Mouse (Mus musculus): Measurements from ENCODE around the gene Gorab. TPM values are rescaled to one million over a fixed set of nuclear protein-coding genes. Genes with fewer than 3 reads are reported as not detected.
A peak's percentile ranks its signal among the peaks of the same experiment; 100 is the strongest.

The Gorab gene
- polyA plus RNA-seq, 1 experiment from 2014 or later, result 9.6 TPM

DNA sequence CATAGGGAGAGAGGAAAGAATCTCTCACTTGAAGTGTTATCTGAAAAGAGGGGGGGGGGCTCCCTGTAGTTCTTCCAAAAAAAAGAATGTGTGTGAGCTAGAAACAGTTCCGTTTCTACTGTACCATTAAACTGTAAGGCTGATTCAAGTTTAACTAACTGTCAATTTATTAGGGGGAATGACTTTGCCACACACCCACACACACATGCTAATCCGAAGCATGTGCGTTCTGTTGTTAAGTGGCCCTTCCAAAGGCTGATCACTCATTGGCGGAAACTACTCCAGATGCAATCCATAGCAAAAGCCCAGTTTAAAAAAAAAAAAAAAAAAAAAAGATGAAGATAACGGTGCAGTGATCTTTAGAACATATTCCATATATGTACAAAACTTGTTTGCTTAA lies 42.1 kb downstream of the Gorab start:
- ATAC-seq (peak; percentile 32; the same call in 1 of the 2 replicates), DNase-seq (ENCODE audit: low spot score) (no peak)
- no peaks in the 10 kb centered on the region for H3K27me3 ChIP-seq (replicated peaks; ENCODE audit: insufficient read depth, low read length)
- H3K9me3 ChIP-seq (ENCODE audit: low read length), result no peaks in the 10 kb centered on the region
- H3K9ac ChIP-seq (replicated peaks; ENCODE audit: low read depth), result no peak overlapping the region
- H3K4me2 ChIP-seq (replicated peaks; ENCODE audit: low read depth, low read length), result no peak overlapping the region
- H3K36me3 ChIP-seq (ENCODE audit: insufficient read depth, low read length), result no peaks in the 10 kb centered on the region
- TF ChIP-seq EP300 (IDR thresholded peaks at IDR 0.05) (no peak), CTCF (IDR thresholded peaks at IDR 0.05) (no peak)
- WGBS, result 44% methylated on average over 5 of the region's 5 CpGs
- H3K4me1 ChIP-seq (ENCODE audit: insufficient read depth, low read depth, low read length), result no peaks in the 10 kb centered on the region
- H3K4me3 ChIP-seq (ENCODE audit: low read depth, low read length), result no peak overlapping the region
- H3K27ac ChIP-seq (ENCODE audit: low read length), result no peak overlapping the region

DNA sequence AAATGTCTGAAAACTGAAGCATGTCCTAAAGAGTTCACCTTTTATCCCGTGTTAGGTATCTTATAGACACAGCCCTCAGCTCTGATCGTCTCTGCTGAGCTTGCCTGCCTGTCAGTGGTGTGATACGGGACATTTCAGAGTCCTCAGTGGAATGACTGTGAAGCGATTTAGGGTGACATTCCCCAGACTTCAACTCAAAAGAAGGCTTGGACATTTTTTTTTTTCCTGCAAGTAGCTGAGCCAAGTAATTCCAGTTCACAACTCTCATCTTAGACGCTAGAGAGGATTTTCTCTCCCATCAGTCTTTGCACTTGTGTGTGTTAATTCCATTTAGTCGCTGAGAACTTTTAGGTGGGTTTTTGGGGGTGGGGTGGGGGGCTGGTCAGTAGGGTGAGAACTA lies 42.7 kb downstream of the Gorab start:
- Histone ChIP-seq H3K9me3 (ENCODE audit: low read length) (no peaks in the 10 kb centered on the region), H3K27me3 (replicated peaks; ENCODE audit: insufficient read depth, low read length) (no peaks in the 10 kb centered on the region), H3K4me1 (ENCODE audit: insufficient read depth, low read depth, low read length) (no peaks in the 10 kb centered on the region), H3K36me3 (ENCODE audit: insufficient read depth, low read length) (no peaks in the 10 kb centered on the region), H3K4me2 (replicated peaks; ENCODE audit: low read depth, low read length) (no peak overlapping the region), H3K4me3 (ENCODE audit: low read depth, low read length) (no peak overlapping the region), H3K27ac (ENCODE audit: low read length) (no peak overlapping the region), H3K9ac (replicated peaks; ENCODE audit: low read depth) (no peak overlapping the region)
- no peak for TF ChIP-seq CTCF (IDR thresholded peaks at IDR 0.05)
- 44% methylated on average over 6 of the region's 6 CpGs for WGBS
- no peak for DNase-seq (ENCODE audit: low spot score)
- ATAC-seq, result no peak

DNA sequence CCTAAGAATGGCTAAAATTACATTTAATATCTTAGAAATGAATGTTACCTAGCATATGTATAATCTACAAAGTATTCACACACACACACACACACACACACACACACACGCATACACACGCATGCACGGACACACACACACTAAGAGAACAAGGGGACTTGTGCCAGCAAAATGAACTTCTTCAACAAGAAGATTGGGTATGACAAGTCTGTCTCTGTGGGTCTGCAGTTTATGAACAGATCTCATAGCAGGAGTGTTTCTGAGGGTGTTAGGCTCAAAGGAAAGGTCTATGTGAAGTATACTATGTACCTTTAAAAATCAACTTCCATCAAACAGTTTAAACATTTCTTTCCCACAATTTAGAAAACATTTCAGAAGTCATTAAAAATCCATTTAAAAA lies 43.9 kb downstream of the Gorab start:
- ATAC-seq (no peak), DNase-seq (ENCODE audit: low spot score) (no peak)
- H3K9me3 ChIP-seq (ENCODE audit: low read length), result no peaks in the 10 kb centered on the region
- no peak overlapping the region for H3K27ac ChIP-seq (ENCODE audit: low read length)
- no peaks in the 10 kb centered on the region for H3K27me3 ChIP-seq (replicated peaks; ENCODE audit: insufficient read depth, low read length)
- H3K4me2 ChIP-seq (replicated peaks; ENCODE audit: low read depth, low read length), result no peak overlapping the region
- no peaks in the 10 kb centered on the region for H3K4me1 ChIP-seq (ENCODE audit: insufficient read depth, low read depth, low read length)
- WGBS, result 88% methylated on average over 3 of the region's 3 CpGs
- no peak overlapping the region for H3K9ac ChIP-seq (replicated peaks; ENCODE audit: low read depth)
- H3K4me3 ChIP-seq (ENCODE audit: low read depth, low read length), result no peak overlapping the region
- no peaks in the 10 kb centered on the region for H3K36me3 ChIP-seq (ENCODE audit: insufficient read depth, low read length)
- TF ChIP-seq EP300 (IDR thresholded peaks at IDR 0.05) (no peak), CTCF (IDR thresholded peaks at IDR 0.05) (no peak)

DNA sequence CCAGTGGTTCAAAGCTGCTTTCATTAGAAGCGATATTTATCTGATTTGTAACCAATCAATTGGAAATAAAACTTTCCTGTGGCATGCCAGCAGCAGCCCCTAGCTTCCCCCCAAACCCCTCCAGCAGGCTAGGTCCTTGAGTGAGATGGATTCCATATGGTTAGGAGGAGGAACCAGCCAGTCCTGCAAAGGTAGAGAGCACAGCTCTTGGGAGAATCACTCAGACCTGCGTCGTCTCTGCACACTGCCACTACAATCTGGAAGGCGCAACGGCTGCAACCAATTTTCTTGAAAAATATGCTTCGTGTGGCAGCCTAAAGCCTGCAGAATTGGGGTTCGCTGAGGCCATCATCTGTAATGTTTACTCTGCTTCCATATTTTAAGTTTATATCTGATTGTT lies 45.3 kb downstream of the Gorab start:
- H3K4me2 ChIP-seq (replicated peaks; ENCODE audit: low read depth, low read length), result no peak overlapping the region
- WGBS, result 53% methylated on average over 7 of the region's 7 CpGs
- no peaks in the 10 kb centered on the region for H3K4me1 ChIP-seq (ENCODE audit: insufficient read depth, low read depth, low read length)
- DNase-seq (ENCODE audit: low spot score), result no peak
- no peaks in the 10 kb centered on the region for H3K9me3 ChIP-seq (ENCODE audit: low read length)
- TF ChIP-seq EP300 (IDR thresholded peaks at IDR 0.05) (no peak), CTCF (IDR thresholded peaks at IDR 0.05) (no peak)
- no peak overlapping the region for H3K9ac ChIP-seq (replicated peaks; ENCODE audit: low read depth)
- no peaks in the 10 kb centered on the region for H3K36me3 ChIP-seq (ENCODE audit: insufficient read depth, low read length)
- ATAC-seq, result no peak
- no peak overlapping the region for H3K27ac ChIP-seq (ENCODE audit: low read length)
- no peak overlapping the region for H3K4me3 ChIP-seq (ENCODE audit: low read depth, low read length)
- no peaks in the 10 kb centered on the region for H3K27me3 ChIP-seq (replicated peaks; ENCODE audit: insufficient read depth, low read length)

DNA sequence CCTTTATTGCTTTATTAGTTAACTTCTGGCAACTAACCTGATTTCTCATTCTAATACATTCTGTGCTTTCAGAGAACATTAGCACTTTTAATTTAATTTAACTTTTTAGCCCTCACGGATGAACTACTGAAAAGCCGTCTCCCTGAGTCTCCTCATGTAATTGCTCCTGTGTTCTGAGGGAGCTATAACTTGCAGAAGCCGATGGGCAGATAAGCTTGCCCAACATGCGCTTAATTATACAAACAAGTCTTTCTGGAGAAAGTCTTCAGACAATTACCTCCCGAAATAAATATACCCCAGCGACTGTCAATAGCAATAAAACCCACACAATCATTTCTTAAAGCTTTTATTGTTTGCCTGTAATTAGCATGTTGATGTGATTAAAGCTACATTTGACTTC lies 45.7 kb downstream of the Gorab start:
- no peaks in the 10 kb centered on the region for H3K4me1 ChIP-seq (ENCODE audit: insufficient read depth, low read depth, low read length)
- H3K4me2 ChIP-seq (replicated peaks; ENCODE audit: low read depth, low read length), result no peak overlapping the region
- ATAC-seq (no peak), DNase-seq (ENCODE audit: low spot score) (no peak)
- no peak overlapping the region for H3K27ac ChIP-seq (ENCODE audit: low read length)
- H3K9ac ChIP-seq (replicated peaks; ENCODE audit: low read depth), result no peak overlapping the region
- TF ChIP-seq CTCF (IDR thresholded peaks at IDR 0.05) (no peak), EP300 (IDR thresholded peaks at IDR 0.05) (no peak)
- WGBS, result 53% methylated on average over 6 of the region's 6 CpGs
- no peaks in the 10 kb centered on the region for H3K27me3 ChIP-seq (replicated peaks; ENCODE audit: insufficient read depth, low read length)
- H3K4me3 ChIP-seq (ENCODE audit: low read depth, low read length), result no peak overlapping the region
- H3K36me3 ChIP-seq (ENCODE audit: insufficient read depth, low read length), result no peaks in the 10 kb centered on the region
- no peaks in the 10 kb centered on the region for H3K9me3 ChIP-seq (ENCODE audit: low read length)

DNA sequence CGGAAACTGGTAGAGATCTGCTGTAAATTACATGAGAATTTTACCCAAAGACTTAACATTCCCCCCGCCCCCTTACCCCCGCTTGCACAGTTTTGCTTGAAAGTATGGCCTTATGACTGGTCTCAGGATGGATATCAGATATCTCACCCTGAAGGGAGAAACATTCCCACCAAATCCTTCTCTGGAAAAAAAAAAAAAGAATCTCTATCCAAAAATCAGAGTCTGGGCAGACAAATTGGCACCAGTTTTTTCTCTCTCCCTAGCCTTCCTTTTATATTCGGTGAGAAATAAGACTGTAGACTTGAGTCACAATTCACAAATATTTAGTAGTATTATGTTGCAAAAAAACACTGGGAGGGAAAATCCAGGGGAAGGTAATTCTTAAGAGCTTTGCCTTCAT lies 47.3 kb downstream of the Gorab start:
- ATAC-seq (no peak), DNase-seq (ENCODE audit: low spot score) (no peak)
- Histone ChIP-seq H3K36me3 (ENCODE audit: insufficient read depth, low read length) (no peaks in the 10 kb centered on the region), H3K4me3 (ENCODE audit: low read depth, low read length) (no peak overlapping the region), H3K27ac (ENCODE audit: low read length) (no peak overlapping the region), H3K4me1 (ENCODE audit: insufficient read depth, low read depth, low read length) (no peaks in the 10 kb centered on the region), H3K27me3 (replicated peaks; ENCODE audit: insufficient read depth, low read length) (no peaks in the 10 kb centered on the region), H3K9ac (replicated peaks; ENCODE audit: low read depth) (no peak overlapping the region), H3K4me2 (replicated peaks; ENCODE audit: low read depth, low read length) (no peak overlapping the region), H3K9me3 (ENCODE audit: low read length) (no peaks in the 10 kb centered on the region)
- 68% methylated on average over 4 of the region's 4 CpGs for WGBS
- TF ChIP-seq CTCF (IDR thresholded peaks at IDR 0.05) (no peak), EP300 (IDR thresholded peaks at IDR 0.05) (no peak)

DNA sequence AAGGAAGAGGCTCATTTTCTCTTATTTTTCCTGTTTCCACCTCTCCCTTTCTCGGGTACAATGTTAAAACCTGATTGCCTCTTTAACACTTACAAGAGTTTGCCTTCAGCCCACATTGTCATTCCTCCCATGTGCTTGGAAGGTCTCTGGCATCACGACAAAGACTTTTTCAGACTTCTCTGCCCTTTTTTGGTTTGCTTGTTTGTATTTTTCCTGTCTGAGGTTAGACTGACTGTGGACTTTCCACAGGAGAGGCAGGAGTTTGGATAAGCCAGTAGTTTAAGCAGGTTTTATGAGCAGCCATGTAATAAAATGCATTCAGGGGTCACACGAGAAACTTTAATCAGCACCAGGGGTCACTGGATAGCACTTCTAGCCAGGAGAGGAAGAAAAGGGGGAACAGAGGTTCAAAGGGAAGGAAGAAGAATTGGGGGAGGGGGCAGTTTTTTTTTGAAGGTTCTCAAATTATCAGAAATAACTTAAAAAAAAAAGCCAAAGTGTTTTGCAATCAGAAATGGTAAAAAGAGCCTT lies 47.8 kb downstream of the Gorab start:
- 29% methylated on average over 3 of the region's 3 CpGs for WGBS
- no peak overlapping the region for H3K27ac ChIP-seq (ENCODE audit: low read length)
- no peaks in the 10 kb centered on the region for H3K4me1 ChIP-seq (ENCODE audit: insufficient read depth, low read depth, low read length)

More for the DNA sequence above, 47.8 kb downstream of the Gorab start:
- H3K27me3 ChIP-seq (replicated peaks; ENCODE audit: insufficient read depth, low read length), result no peaks in the 10 kb centered on the region
- no peaks in the 10 kb centered on the region for H3K36me3 ChIP-seq (ENCODE audit: insufficient read depth, low read length)
- no peak overlapping the region for H3K9ac ChIP-seq (replicated peaks; ENCODE audit: low read depth)
- TF ChIP-seq CTCF (IDR thresholded peaks at IDR 0.05) (no peak), EP300 (IDR thresholded peaks at IDR 0.05) (no peak)
- no peak overlapping the region for H3K4me3 ChIP-seq (ENCODE audit: low read depth, low read length)
- no peak overlapping the region for H3K4me2 ChIP-seq (replicated peaks; ENCODE audit: low read depth, low read length)
- ATAC-seq (no peak), DNase-seq (ENCODE audit: low spot score) (no peak)
- no peaks in the 10 kb centered on the region for H3K9me3 ChIP-seq (ENCODE audit: low read length)
